Mouse (Mus musculus): ENCODE results near the gene Ctrc. TPM values are rescaled to one million over a fixed set of nuclear protein-coding genes. Genes with fewer than 3 reads are reported as not detected.

The Ctrc gene
- total and polyA plus RNA-seq, 3 experiments, result not detected

DNA sequence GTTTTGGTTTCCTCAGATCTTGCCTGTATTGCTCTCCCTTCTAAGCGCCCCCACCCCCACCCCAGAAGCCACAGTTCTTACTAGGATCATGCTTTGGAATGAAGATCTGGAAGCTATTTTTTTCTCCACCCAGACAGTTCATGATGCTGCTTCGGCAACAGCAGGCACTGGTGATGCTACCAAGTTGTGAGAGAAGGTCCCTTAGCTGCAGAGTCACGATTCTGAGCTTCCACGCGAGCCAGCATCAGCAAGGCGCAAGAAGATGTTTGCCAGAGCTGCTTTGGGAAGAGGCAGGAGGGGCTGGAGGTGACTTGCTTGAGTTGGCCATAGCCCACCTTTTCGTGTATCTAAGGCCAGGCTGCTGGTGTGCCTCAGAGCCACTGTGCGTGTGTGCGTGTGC is 39.3 kb upstream of the Ctrc start:
- no peaks in the 10 kb centered on the region for H3K9me3 ChIP-seq (replicated peaks; ENCODE audit: low read length)
- no peak for DNase-seq (ENCODE audit: extremely low read depth)
- no peaks in the 10 kb centered on the region for H3K79me2 ChIP-seq (replicated peaks; ENCODE audit: control insufficient read depth, extremely low read depth, insufficient read depth, poor library complexity, severe bottlenecking)
- in situ Hi-C loops (cut with MboI; ENCODE audit: low pct_ligation_motif_present, low pct_unique_long_range_greater_than_20kb, low sequenced_read_pairs), result no loop called here
- no peak overlapping the region for H3K4me3 ChIP-seq (replicated peaks in 1 of 3; ENCODE audit: low read depth in 2 of 3, low read length in 2 of 3, poor library complexity in 1 of 3)
- H3K36me3 ChIP-seq (replicated peaks in 1 of 2; ENCODE audit: control insufficient read depth in 1 of 2, insufficient read depth in 1 of 2, low read length in 1 of 2), result no peaks in the 10 kb centered on the region
- peaks cover 2% of the 10 kb centered on the region in 2 experiments; a peak in 1 of 4 replicates for H3K4me1 ChIP-seq (ENCODE audit: control insufficient read depth in 1 of 2, insufficient read depth in 2 of 2)
- dilution Hi-C loops (cut with MboI; ENCODE audit: extremely low pct_ligation_motif_present, extremely low pct_unique_long_range_greater_than_20kb, low sequenced_read_pairs), result no loop called here
- H3K4me2 ChIP-seq (ENCODE audit: insufficient read depth, low read depth, poor library complexity, severe bottlenecking), result no peak overlapping the region
- H3K27ac ChIP-seq (ENCODE audit: insufficient read depth, low read depth), result no peak overlapping the region
- TF ChIP-seq KAT2A (IDR thresholded peaks at IDR 0.05; ENCODE audit: insufficient replicate concordance, low read length), result no peak
- no peak for TF ChIP-seq NELFE (IDR thresholded peaks at IDR 0.05; ENCODE audit: low read depth, low read length)
- TF ChIP-seq ELF1 (IDR thresholded peaks at IDR 0.05; ENCODE audit: low read depth, low read length), result no peak
- TF ChIP-seq JUND (conservative IDR thresholded peaks at IDR 0.05; ENCODE audit: low read depth, low read length), result no peak
- no peak for TF ChIP-seq USF1 (IDR thresholded peaks at IDR 0.05; ENCODE audit: low read depth, low read length)
- no peak for TF ChIP-seq SIN3A (IDR thresholded peaks at IDR 0.05; ENCODE audit: low read length)
- TF ChIP-seq CHD1 (IDR thresholded peaks at IDR 0.05; ENCODE audit: low read depth, low read length), result no peak
- H3K27me3 ChIP-seq (replicated peaks), result no peaks in the 10 kb centered on the region
- H3K9ac ChIP-seq (ENCODE audit: insufficient read depth, low read depth), result no peak overlapping the region

DNA sequence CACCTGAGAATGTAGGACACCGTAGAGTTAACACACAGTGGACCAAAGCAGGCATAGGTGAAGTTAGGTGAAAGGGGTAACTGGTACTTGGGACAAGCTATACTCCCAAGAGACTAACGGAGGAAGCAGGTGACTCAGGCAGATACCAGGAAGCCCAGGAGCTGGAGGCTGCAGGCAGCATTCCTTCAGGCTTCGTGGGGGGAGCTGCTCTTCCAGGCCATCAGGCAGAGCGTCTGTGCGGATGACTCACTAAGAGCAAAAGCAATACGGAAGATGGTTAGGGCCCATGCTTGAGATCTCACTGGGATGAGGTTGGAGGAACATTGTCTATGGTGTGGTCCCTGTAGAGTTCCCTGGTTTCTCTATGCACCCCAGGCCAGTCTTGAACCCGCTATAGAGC is 36.7 kb upstream of the Ctrc start:
- H3K27me3 ChIP-seq (replicated peaks), result no peaks in the 10 kb centered on the region
- H3K4me1 ChIP-seq (ENCODE audit: control insufficient read depth in 1 of 2, insufficient read depth in 2 of 2), result 0 out of 4 replicates have a peak, but pooled peaks cover 2% of the 10 kb centered on the region in 2 experiments
- H3K27ac ChIP-seq (ENCODE audit: insufficient read depth, low read depth), result no peak overlapping the region
- dilution Hi-C loops (cut with MboI; ENCODE audit: extremely low pct_ligation_motif_present, extremely low pct_unique_long_range_greater_than_20kb, low sequenced_read_pairs), result no loop called here
- no peaks in the 10 kb centered on the region for H3K36me3 ChIP-seq (replicated peaks in 1 of 2; ENCODE audit: control insufficient read depth in 1 of 2, insufficient read depth in 1 of 2, low read length in 1 of 2)
- DNase-seq (ENCODE audit: extremely low read depth), result no peak
- no peak for TF ChIP-seq GABPA (IDR thresholded peaks at IDR 0.05; ENCODE audit: insufficient replicate concordance, low read depth, low read length)
- no peak for TF ChIP-seq CTCF (conservative IDR thresholded peaks at IDR 0.05 in 1 of 2, IDR thresholded peaks at IDR 0.05 in 1 of 2; ENCODE audit: low read depth in 2 of 2, low read length in 2 of 2)
- no peak for TF ChIP-seq E2F4 (IDR thresholded peaks at IDR 0.05; ENCODE audit: insufficient replicate concordance, low read depth, low read length)
- no peak for TF ChIP-seq NRF1 (IDR thresholded peaks at IDR 0.05; ENCODE audit: low read depth, low read length)
- no peak for TF ChIP-seq ZKSCAN1 (IDR thresholded peaks at IDR 0.05; ENCODE audit: borderline replicate concordance, low read depth, low read length)
- no peak for TF ChIP-seq HCFC1 (IDR thresholded peaks at IDR 0.05; ENCODE audit: low read depth, low read length)
- no peak overlapping the region for H3K4me2 ChIP-seq (ENCODE audit: insufficient read depth, low read depth, poor library complexity, severe bottlenecking)
- no peaks in the 10 kb centered on the region for H3K79me2 ChIP-seq (replicated peaks; ENCODE audit: control insufficient read depth, extremely low read depth, insufficient read depth, poor library complexity, severe bottlenecking)
- in situ Hi-C loops (cut with MboI; ENCODE audit: low pct_ligation_motif_present, low pct_unique_long_range_greater_than_20kb, low sequenced_read_pairs), result no loop called here
- H3K4me3 ChIP-seq (replicated peaks in 1 of 3; ENCODE audit: low read depth in 2 of 3, low read length in 2 of 3, poor library complexity in 1 of 3), result no peak overlapping the region
- H3K9ac ChIP-seq (ENCODE audit: insufficient read depth, low read depth), result no peak overlapping the region
- no peaks in the 10 kb centered on the region for H3K9me3 ChIP-seq (replicated peaks; ENCODE audit: low read length)

DNA sequence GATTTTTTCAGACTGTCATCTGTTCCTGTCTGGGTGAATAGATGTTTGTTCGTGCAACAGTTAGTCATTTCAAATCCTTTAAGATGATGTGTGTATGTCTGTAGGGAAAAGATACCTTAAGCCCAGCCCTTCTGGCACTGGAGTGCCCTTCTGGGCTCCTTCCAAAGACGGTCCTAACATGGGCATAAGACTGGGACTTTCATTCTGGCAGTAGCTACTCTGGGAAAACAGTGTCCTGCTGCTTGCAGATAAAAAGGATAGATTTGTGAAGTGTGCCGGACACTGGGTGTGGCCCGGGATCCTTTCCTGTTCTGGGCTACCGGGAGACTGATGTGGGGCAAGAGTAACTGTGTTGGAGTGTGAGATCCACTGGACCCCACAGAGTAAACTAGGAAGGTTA is 35.8 kb upstream of the Ctrc start:
- in situ Hi-C loops (cut with MboI; ENCODE audit: low pct_ligation_motif_present, low pct_unique_long_range_greater_than_20kb, low sequenced_read_pairs), result no loop called here
- Histone ChIP-seq H3K36me3 (replicated peaks in 1 of 2; ENCODE audit: control insufficient read depth in 1 of 2, insufficient read depth in 1 of 2, low read length in 1 of 2) (no peaks in the 10 kb centered on the region), H3K27ac (ENCODE audit: insufficient read depth, low read depth) (no peak overlapping the region), H3K4me3 (replicated peaks in 1 of 3; ENCODE audit: low read depth in 2 of 3, low read length in 2 of 3, poor library complexity in 1 of 3) (no peak overlapping the region), H3K4me2 (ENCODE audit: insufficient read depth, low read depth, poor library complexity, severe bottlenecking) (no peak overlapping the region), H3K4me1 (ENCODE audit: control insufficient read depth in 1 of 2, insufficient read depth in 2 of 2) (0 out of 4 replicates have a peak, but pooled peaks cover 2% of the 10 kb centered on the region in 2 experiments), H3K27me3 (replicated peaks) (peaks cover 2% of the 10 kb centered on the region), H3K9me3 (replicated peaks; ENCODE audit: low read length) (no peaks in the 10 kb centered on the region), H3K9ac (ENCODE audit: insufficient read depth, low read depth) (no peak overlapping the region), H3K79me2 (replicated peaks; ENCODE audit: control insufficient read depth, extremely low read depth, insufficient read depth, poor library complexity, severe bottlenecking) (no peaks in the 10 kb centered on the region)
- TF ChIP-seq POLR2A (IDR thresholded peaks at IDR 0.05; ENCODE audit: low read depth, low read length) (no peak), TCF12 (IDR thresholded peaks at IDR 0.05; ENCODE audit: low read depth, low read length) (no peak)
- DNase-seq (ENCODE audit: extremely low read depth), result no peak
- dilution Hi-C loops (cut with MboI; ENCODE audit: extremely low pct_ligation_motif_present, extremely low pct_unique_long_range_greater_than_20kb, low sequenced_read_pairs), result no loop called here
